Mouse (Mus musculus): ENCODE measurements around the gene Abca1.

DNA sequence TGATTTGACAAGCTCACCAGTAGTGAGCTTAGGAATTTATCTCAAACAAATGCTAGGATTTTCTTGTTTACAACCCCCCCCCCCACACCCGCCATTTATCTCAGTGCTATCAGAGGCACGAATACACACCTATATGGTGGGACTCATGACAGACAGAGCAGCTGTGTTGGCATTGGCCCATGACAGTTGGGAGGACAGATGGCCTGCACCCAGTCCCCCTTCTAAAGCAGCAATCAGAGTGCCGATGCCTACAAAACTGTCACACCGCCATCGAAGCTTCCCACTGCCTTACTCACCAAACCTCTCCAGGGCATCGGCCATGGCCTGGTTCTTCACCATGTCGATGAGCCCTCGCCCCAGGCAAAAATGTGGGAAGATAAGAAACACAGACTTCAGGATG lies 115.9 kb downstream of the Abca1 start:
- TF ChIP-seq CTCF (IDR thresholded peaks at IDR 0.05; ENCODE audit: extremely low read depth, insufficient read depth, low read length) (no peak), POLR2A (IDR thresholded peaks at IDR 0.05; ENCODE audit: extremely low read depth, insufficient read depth, low read length) (no peak)

All from cortical plate, adult 2 months (tissue).